Mouse (Mus musculus): ENCODE results near the gene 4930524N10Rik. TPM values are rescaled to one million over a fixed set of nuclear protein-coding genes. Genes with fewer than 3 reads are reported as not detected.

4930524N10Rik gene
- not detected in 2 replicates for polyA plus RNA-seq (2012; rRNA removed)

GRCm38 (mm10) chrX:154343292-154343691 lies at the start of gene 4930524N10Rik:
Gene 4930524N10Rik, minus strand, starts transcription at chrX:154343392.
- DNase-seq (ENCODE audit: low read depth), result no peak

- DNase-seq (ENCODE audit: low read depth), result no peak
These were observed 6.8 kb upstream of the 4930524N10Rik start for GRCm38 (mm10) chrX:154350042-154350441.

GRCm38 (mm10) chrX:154349302-154350041 lies 6.3 kb upstream of the 4930524N10Rik start:
- DNase-seq (ENCODE audit: low read depth), result no peak

- no peak for DNase-seq (ENCODE audit: low read depth)
These were observed 4.7 kb upstream of the 4930524N10Rik start for GRCm38 (mm10) chrX:154347933-154348332.

Other genes with a start within 250 kb of the 4930524N10Rik start
- gene Gm15140, start 222.7 kb downstream of the 4930524N10Rik start, polyA plus RNA-seq (2012; rRNA removed), result not detected in 2 replicates
- not detected in 2 replicates for gene Samt4, start 138.6 kb upstream of the 4930524N10Rik start, polyA plus RNA-seq (2012; rRNA removed)
- not detected in 2 replicates for gene Samt2, start 236.0 kb upstream of the 4930524N10Rik start, polyA plus RNA-seq (2012; rRNA removed)